Mouse (Mus musculus): ENCODE results near the gene Gins2. TPM values are rescaled to one million over a fixed set of nuclear protein-coding genes. Genes with fewer than 3 reads are reported as not detected.

Gene Gins2
- total RNA-seq, 1 experiment, result 56.2 TPM

GRCm38 (mm10) chr8:120535452-120536305 is 53.4 kb downstream of the Gins2 start:
- H3K4me1 ChIP-seq (ENCODE audit: control insufficient read depth in 2 of 2, insufficient read depth in 2 of 2, low read length in 2 of 2, poor library complexity in 1 of 2), result peaks cover 7 to 43% of the 10 kb centered on the region in 2 experiments
- DNase-seq (ENCODE audit: low read depth, low spot score), result no peak
- no peak for TF ChIP-seq CHD2 (IDR thresholded peaks at IDR 0.05; ENCODE audit: low read depth, low read length)
- TF ChIP-seq ZNF384 (IDR thresholded peaks at IDR 0.05; ENCODE audit: low read depth, low read length), result no peak
- no peak for TF ChIP-seq MAFK (IDR thresholded peaks at IDR 0.05; ENCODE audit: insufficient read depth, low read depth, low read length)
- no peak for TF ChIP-seq ZC3H11A (IDR thresholded peaks at IDR 0.05; ENCODE audit: borderline replicate concordance, low read depth, low read length)
- in situ Hi-C loops (cut with MboI; ENCODE audit: low sequenced_read_pairs in 2 of 2, unreplicated experiment in 2 of 2), result no loop called here
- H3K4me3 ChIP-seq (ENCODE audit: insufficient read depth in 1 of 2, low read depth in 1 of 2, low read length in 2 of 2, poor library complexity in 1 of 2, severe bottlenecking in 1 of 2), result peak overlapping the region; percentile 76 to 93
- H3K36me3 ChIP-seq (ENCODE audit: control insufficient read depth, insufficient read depth, low read length, poor library complexity, severe bottlenecking), result no peaks in the 10 kb centered on the region
- peak overlapping the region; percentile 94 for H3K9ac ChIP-seq (ENCODE audit: insufficient read depth, low read depth, low read length, poor library complexity, severe bottlenecking)
- no peaks in the 10 kb centered on the region for H3K9me3 ChIP-seq (ENCODE audit: control insufficient read depth, insufficient read depth, low read depth, low read length)
- H3K27ac ChIP-seq (ENCODE audit: insufficient read depth, low read depth, low read length, poor library complexity, severe bottlenecking), result peak overlapping the region; percentile 87

GRCm38 (mm10) chr8:120534504-120535368 is 54.4 kb downstream of the Gins2 start:
- H3K9ac ChIP-seq (ENCODE audit: insufficient read depth, low read depth, low read length, poor library complexity, severe bottlenecking), result no peak overlapping the region
- H3K4me3 ChIP-seq (ENCODE audit: insufficient read depth in 1 of 2, low read depth in 1 of 2, low read length in 2 of 2, poor library complexity in 1 of 2, severe bottlenecking in 1 of 2), result peak overlapping the region in 1 of 2 experiments; percentile 93; a peak in 1 of 4 replicates
- in situ Hi-C loops (cut with MboI; ENCODE audit: low sequenced_read_pairs in 2 of 2, unreplicated experiment in 2 of 2), result no loop called here

GRCm38 (mm10) chr8:120534080-120534479 is 55.0 kb downstream of the Gins2 start:
- H3K9ac ChIP-seq (ENCODE audit: insufficient read depth, low read depth, low read length, poor library complexity, severe bottlenecking), result no peak overlapping the region
- no peaks in the 10 kb centered on the region for H3K9me3 ChIP-seq (ENCODE audit: control insufficient read depth, insufficient read depth, low read depth, low read length)
- no peak overlapping the region for H3K4me3 ChIP-seq (ENCODE audit: insufficient read depth in 1 of 2, low read depth in 1 of 2, low read length in 2 of 2, poor library complexity in 1 of 2, severe bottlenecking in 1 of 2)
- no peak for DNase-seq (ENCODE audit: low read depth, low spot score)
- H3K4me1 ChIP-seq (ENCODE audit: control insufficient read depth in 2 of 2, insufficient read depth in 2 of 2, low read length in 2 of 2, poor library complexity in 1 of 2), result peaks cover 11 to 33% of the 10 kb centered on the region in 2 experiments
- TF ChIP-seq CHD2 (IDR thresholded peaks at IDR 0.05; ENCODE audit: low read depth, low read length), result no peak
- TF ChIP-seq ZNF384 (IDR thresholded peaks at IDR 0.05; ENCODE audit: low read depth, low read length), result no peak
- TF ChIP-seq HCFC1 (IDR thresholded peaks at IDR 0.05; ENCODE audit: borderline replicate concordance, insufficient read depth, low read length), result no peak
- TF ChIP-seq ZC3H11A (IDR thresholded peaks at IDR 0.05; ENCODE audit: borderline replicate concordance, low read depth, low read length), result no peak
- no peak for TF ChIP-seq MAFK (IDR thresholded peaks at IDR 0.05; ENCODE audit: insufficient read depth, low read depth, low read length)
- in situ Hi-C loops (cut with MboI; ENCODE audit: low sequenced_read_pairs in 2 of 2, unreplicated experiment in 2 of 2), result no loop called here
- no peak overlapping the region for H3K27ac ChIP-seq (ENCODE audit: insufficient read depth, low read depth, low read length, poor library complexity, severe bottlenecking)
- no peaks in the 10 kb centered on the region for H3K36me3 ChIP-seq (ENCODE audit: control insufficient read depth, insufficient read depth, low read length, poor library complexity, severe bottlenecking)

More at GRCm38 (mm10) chr8:120534504-120535368, 54.4 kb downstream of the Gins2 start:
- no peaks in the 10 kb centered on the region for H3K9me3 ChIP-seq (ENCODE audit: control insufficient read depth, insufficient read depth, low read depth, low read length)
- H3K27ac ChIP-seq (ENCODE audit: insufficient read depth, low read depth, low read length, poor library complexity, severe bottlenecking), result peak overlapping the region; percentile 9; the same call in 1 of the 2 replicates
- peaks cover 10 to 36% of the 10 kb centered on the region in 2 experiments for H3K4me1 ChIP-seq (ENCODE audit: control insufficient read depth in 2 of 2, insufficient read depth in 2 of 2, low read length in 2 of 2, poor library complexity in 1 of 2)
- peak; percentile 80 for DNase-seq (ENCODE audit: low read depth, low spot score)
- TF ChIP-seq ZNF384 (IDR thresholded peaks at IDR 0.05; ENCODE audit: low read depth, low read length) (no peak; the same call in 1 of the 2 replicates), MAFK (IDR thresholded peaks at IDR 0.05; ENCODE audit: insufficient read depth, low read depth, low read length) (no peak), ZC3H11A (IDR thresholded peaks at IDR 0.05; ENCODE audit: borderline replicate concordance, low read depth, low read length) (peak; percentile 88), HCFC1 (IDR thresholded peaks at IDR 0.05; ENCODE audit: borderline replicate concordance, insufficient read depth, low read length) (no peak), CHD2 (IDR thresholded peaks at IDR 0.05; ENCODE audit: low read depth, low read length) (no peak)
- no peaks in the 10 kb centered on the region for H3K36me3 ChIP-seq (ENCODE audit: control insufficient read depth, insufficient read depth, low read length, poor library complexity, severe bottlenecking)

GRCm38 (mm10) chr8:120533380-120533779 is 55.7 kb downstream of the Gins2 start:
- DNase-seq (ENCODE audit: low read depth, low spot score), result no peak
- H3K4me3 ChIP-seq (ENCODE audit: insufficient read depth in 1 of 2, low read depth in 1 of 2, low read length in 2 of 2, poor library complexity in 1 of 2, severe bottlenecking in 1 of 2), result peak overlapping the region in 1 of 2 experiments; percentile 60; a peak in 2 of 4 replicates
- TF ChIP-seq HCFC1 (IDR thresholded peaks at IDR 0.05; ENCODE audit: borderline replicate concordance, insufficient read depth, low read length) (no peak), MAFK (IDR thresholded peaks at IDR 0.05; ENCODE audit: insufficient read depth, low read depth, low read length) (no peak), ZNF384 (IDR thresholded peaks at IDR 0.05; ENCODE audit: low read depth, low read length) (no peak), ZC3H11A (IDR thresholded peaks at IDR 0.05; ENCODE audit: borderline replicate concordance, low read depth, low read length) (no peak), CHD2 (IDR thresholded peaks at IDR 0.05; ENCODE audit: low read depth, low read length) (no peak)
- H3K9ac ChIP-seq (ENCODE audit: insufficient read depth, low read depth, low read length, poor library complexity, severe bottlenecking), result no peak overlapping the region; the same call in 1 of the 2 replicates
- no peaks in the 10 kb centered on the region for H3K9me3 ChIP-seq (ENCODE audit: control insufficient read depth, insufficient read depth, low read depth, low read length)
- peak overlapping the region; percentile 54; the same call in 1 of the 2 replicates for H3K27ac ChIP-seq (ENCODE audit: insufficient read depth, low read depth, low read length, poor library complexity, severe bottlenecking)
- H3K36me3 ChIP-seq (ENCODE audit: control insufficient read depth, insufficient read depth, low read length, poor library complexity, severe bottlenecking), result no peaks in the 10 kb centered on the region
- in situ Hi-C loops (cut with MboI; ENCODE audit: low sequenced_read_pairs in 2 of 2, unreplicated experiment in 2 of 2), result no loop called here
- peaks cover 11 to 35% of the 10 kb centered on the region in 2 experiments for H3K4me1 ChIP-seq (ENCODE audit: control insufficient read depth in 2 of 2, insufficient read depth in 2 of 2, low read length in 2 of 2, poor library complexity in 1 of 2)

Data from ES-E14 (cell line).